Mouse (Mus musculus): ENCODE data around the gene Itpr3. TPM values are rescaled to one million over a fixed set of nuclear protein-coding genes. Genes with fewer than 3 reads are reported as not detected.

Gene Itpr3
- total and polyA plus RNA-seq, 2 experiments from 2014 or later: 0.89 to 6.9 TPM

- no peaks in the 10 kb centered on the region for H3K27me3 ChIP-seq (ENCODE audit: control insufficient read depth, insufficient read depth, low read length)
- H3K9ac ChIP-seq (replicated peaks; ENCODE audit: low read depth, low read length): peak within 1 kb of the TSS; percentile 54
- DNase-seq (ENCODE audit: low spot score): peak; percentile 96
- peak; percentile 98 for ATAC-seq (ENCODE audit: insufficient read depth, low read depth)
- H3K4me2 ChIP-seq (ENCODE audit: low read depth, low read length): peak within 1 kb of the TSS; percentile 62
- H3K9me3 ChIP-seq (replicated peaks; ENCODE audit: control insufficient read depth, low read length): no peaks in the 10 kb centered on the region
- peak within 1 kb of the TSS; percentile 79 for H3K4me3 ChIP-seq (ENCODE audit: low read depth, low read length)
- H3K36me3 ChIP-seq (replicated peaks; ENCODE audit: control insufficient read depth, insufficient read depth, low read length): no peaks in the 10 kb centered on the region
- TF ChIP-seq EP300 (IDR thresholded peaks at IDR 0.05; ENCODE audit: low read depth) (no peak), CTCF (IDR thresholded peaks at IDR 0.05; ENCODE audit: low read depth) (peak; percentile 87)
- WGBS: under 1% methylated on average over 46 of the region's 46 CpGs
- 0 out of 2 replicates have a peak, but pooled peaks cover 5% of the 10 kb centered on the region for H3K4me1 ChIP-seq (ENCODE audit: control insufficient read depth, insufficient read depth)
- H3K27ac ChIP-seq (ENCODE audit: low read depth): peak within 1 kb of the TSS; percentile 78
Observed at GRCm38 (mm10) chr17:27133551-27134141, 76.5 kb downstream of the Itpr3 start, which contains the start of gene Uqcc2. Uqcc2 (minus strand) TSS chr17:27133916.

DNA sequence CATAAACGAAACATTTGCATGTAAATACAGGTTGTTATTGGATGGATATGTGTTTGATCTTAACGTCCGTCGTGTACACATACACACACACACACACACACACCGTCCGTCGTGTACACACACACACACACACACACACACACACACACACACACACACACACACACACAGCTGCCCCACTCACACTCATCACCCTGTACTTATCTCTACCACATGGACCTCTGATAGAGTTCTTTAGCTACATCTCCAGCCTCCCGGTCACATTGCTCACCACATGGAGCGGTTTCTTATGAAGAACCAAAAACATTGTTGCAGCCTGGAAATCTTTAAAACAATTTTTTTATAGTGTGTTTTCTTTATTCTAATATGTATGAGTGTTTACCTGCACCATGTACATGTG, 77.1 kb downstream of the Itpr3 start:
- 16% methylated on average over 9 of the region's 9 CpGs for WGBS
- H3K9ac ChIP-seq (replicated peaks; ENCODE audit: low read depth, low read length): no peak overlapping the region
- no peaks in the 10 kb centered on the region for H3K9me3 ChIP-seq (replicated peaks; ENCODE audit: control insufficient read depth, low read length)
- DNase-seq (ENCODE audit: low spot score): no peak
- no peaks in the 10 kb centered on the region for H3K36me3 ChIP-seq (replicated peaks; ENCODE audit: control insufficient read depth, insufficient read depth, low read length)
- no peak overlapping the region for H3K27ac ChIP-seq (ENCODE audit: low read depth)
- peak overlapping the region; percentile 62 for H3K4me2 ChIP-seq (ENCODE audit: low read depth, low read length)
- 0 out of 2 replicates have a peak, but pooled peaks cover 5% of the 10 kb centered on the region for H3K4me1 ChIP-seq (ENCODE audit: control insufficient read depth, insufficient read depth)
- no peak for TF ChIP-seq EP300 (IDR thresholded peaks at IDR 0.05; ENCODE audit: low read depth)
- TF ChIP-seq CTCF (IDR thresholded peaks at IDR 0.05; ENCODE audit: low read depth): no peak
- H3K4me3 ChIP-seq (ENCODE audit: low read depth, low read length): peak overlapping the region; percentile 79
- no peak; the same call in 1 of the 2 replicates for ATAC-seq (ENCODE audit: insufficient read depth, low read depth)
- no peaks in the 10 kb centered on the region for H3K27me3 ChIP-seq (ENCODE audit: control insufficient read depth, insufficient read depth, low read length)

DNA sequence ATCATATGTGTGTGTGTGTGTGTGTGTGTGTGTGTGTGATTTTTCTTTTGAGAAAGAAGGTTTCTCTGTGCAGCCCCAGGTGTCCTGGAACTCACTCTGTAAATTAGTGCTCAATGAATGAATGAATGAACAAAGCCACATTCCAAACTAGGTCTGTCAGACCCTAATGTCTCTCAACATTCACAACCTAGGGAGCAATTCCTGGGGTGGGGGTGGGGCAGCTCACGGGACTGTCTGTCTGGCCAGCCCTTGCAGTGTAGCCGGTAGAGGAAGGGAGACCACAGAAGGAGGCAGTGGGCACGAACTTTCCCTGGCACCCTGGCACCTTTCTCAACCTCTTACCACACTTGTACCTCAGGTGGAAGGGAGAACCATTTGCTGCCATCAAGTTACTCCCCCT, 77.6 kb downstream of the Itpr3 start:
- Histone ChIP-seq H3K4me2 (ENCODE audit: low read depth, low read length) (no peak overlapping the region), H3K4me3 (ENCODE audit: low read depth, low read length) (no peak overlapping the region), H3K9me3 (replicated peaks; ENCODE audit: control insufficient read depth, low read length) (no peaks in the 10 kb centered on the region), H3K4me1 (ENCODE audit: control insufficient read depth, insufficient read depth) (0 out of 2 replicates have a peak, but pooled peaks cover 5% of the 10 kb centered on the region), H3K27me3 (ENCODE audit: control insufficient read depth, insufficient read depth, low read length) (0 out of 2 replicates have a peak, but pooled peaks cover 2% of the 10 kb centered on the region), H3K36me3 (replicated peaks; ENCODE audit: control insufficient read depth, insufficient read depth, low read length) (no peaks in the 10 kb centered on the region), H3K9ac (replicated peaks; ENCODE audit: low read depth, low read length) (no peak overlapping the region), H3K27ac (ENCODE audit: low read depth) (no peak overlapping the region)
- DNase-seq (ENCODE audit: low spot score): no peak
- WGBS: 27% methylated on average over 3 of the region's 3 CpGs
- no peak for TF ChIP-seq CTCF (IDR thresholded peaks at IDR 0.05; ENCODE audit: low read depth)
- no peak for TF ChIP-seq EP300 (IDR thresholded peaks at IDR 0.05; ENCODE audit: low read depth)
- ATAC-seq (ENCODE audit: insufficient read depth, low read depth): no peak

DNA sequence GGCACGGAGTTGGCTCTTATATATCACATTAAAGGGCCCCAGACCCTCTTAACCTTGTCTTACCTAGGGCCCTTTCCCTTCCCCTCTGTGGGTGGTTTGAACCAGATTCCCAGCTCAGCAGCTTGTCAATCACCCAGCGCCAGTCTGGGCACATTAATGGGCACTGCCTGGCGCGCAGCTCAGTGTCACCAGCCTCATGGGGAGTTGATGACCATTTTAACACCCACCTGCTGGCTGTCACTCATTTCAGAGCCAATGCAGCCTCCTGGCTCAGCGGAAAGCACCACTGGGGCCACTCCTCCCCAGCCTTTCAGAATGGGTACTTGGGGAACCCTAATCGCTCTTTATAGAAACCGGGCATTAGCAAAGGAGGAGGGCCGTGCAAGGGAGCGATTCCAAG, 81.3 kb downstream of the Itpr3 start:
- no peak overlapping the region for H3K27ac ChIP-seq (ENCODE audit: low read depth)
- ATAC-seq (ENCODE audit: insufficient read depth, low read depth): no peak
- no peak for TF ChIP-seq CTCF (IDR thresholded peaks at IDR 0.05; ENCODE audit: low read depth)
- TF ChIP-seq EP300 (IDR thresholded peaks at IDR 0.05; ENCODE audit: low read depth): no peak
- no peak for DNase-seq (ENCODE audit: low spot score)
- H3K36me3 ChIP-seq (replicated peaks; ENCODE audit: control insufficient read depth, insufficient read depth, low read length): no peaks in the 10 kb centered on the region
- H3K9ac ChIP-seq (replicated peaks; ENCODE audit: low read depth, low read length): no peak overlapping the region
- H3K4me1 ChIP-seq (ENCODE audit: control insufficient read depth, insufficient read depth): peaks cover 4% of the 10 kb centered on the region; the same call in 1 of the 2 replicates
- H3K27me3 ChIP-seq (ENCODE audit: control insufficient read depth, insufficient read depth, low read length): 0 out of 2 replicates have a peak, but pooled peaks cover 2% of the 10 kb centered on the region
- H3K9me3 ChIP-seq (replicated peaks; ENCODE audit: control insufficient read depth, low read length): no peaks in the 10 kb centered on the region
- H3K4me3 ChIP-seq (ENCODE audit: low read depth, low read length): no peak overlapping the region
- 78% methylated on average over 9 of the region's 9 CpGs for WGBS
- H3K4me2 ChIP-seq (ENCODE audit: low read depth, low read length): no peak overlapping the region

GRCm38 (mm10) chr17:27139304-27139703, 82.2 kb downstream of the Itpr3 start:
- H3K4me1 ChIP-seq (ENCODE audit: control insufficient read depth, insufficient read depth): peaks cover 3% of the 10 kb centered on the region; the same call in 1 of the 2 replicates
- no peak overlapping the region for H3K27ac ChIP-seq (ENCODE audit: low read depth)
- no peak overlapping the region for H3K4me2 ChIP-seq (ENCODE audit: low read depth, low read length)
- H3K36me3 ChIP-seq (replicated peaks; ENCODE audit: control insufficient read depth, insufficient read depth, low read length): no peaks in the 10 kb centered on the region
- no peak overlapping the region for H3K9ac ChIP-seq (replicated peaks; ENCODE audit: low read depth, low read length)
- H3K27me3 ChIP-seq (ENCODE audit: control insufficient read depth, insufficient read depth, low read length): 0 out of 2 replicates have a peak, but pooled peaks cover 2% of the 10 kb centered on the region
- ATAC-seq (ENCODE audit: insufficient read depth, low read depth): no peak
- TF ChIP-seq EP300 (IDR thresholded peaks at IDR 0.05; ENCODE audit: low read depth): no peak
- no peak for TF ChIP-seq CTCF (IDR thresholded peaks at IDR 0.05; ENCODE audit: low read depth)
- no peak for DNase-seq (ENCODE audit: low spot score)
- H3K4me3 ChIP-seq (ENCODE audit: low read depth, low read length): no peak overlapping the region
- H3K9me3 ChIP-seq (replicated peaks; ENCODE audit: control insufficient read depth, low read length): no peaks in the 10 kb centered on the region
- 63% methylated on average over 7 of the region's 7 CpGs for WGBS
